Mouse (Mus musculus): ENCODE results near the gene Mfap1a.
A peak's percentile ranks its signal among the peaks of the same experiment; 100 is the strongest.
"Not testable (repeated sequence)": the region's sequence is repeated elsewhere in the genome, so short reads cannot be mapped to it uniquely, and the experiment has no call there.

Gene Mfap1a

DNA sequence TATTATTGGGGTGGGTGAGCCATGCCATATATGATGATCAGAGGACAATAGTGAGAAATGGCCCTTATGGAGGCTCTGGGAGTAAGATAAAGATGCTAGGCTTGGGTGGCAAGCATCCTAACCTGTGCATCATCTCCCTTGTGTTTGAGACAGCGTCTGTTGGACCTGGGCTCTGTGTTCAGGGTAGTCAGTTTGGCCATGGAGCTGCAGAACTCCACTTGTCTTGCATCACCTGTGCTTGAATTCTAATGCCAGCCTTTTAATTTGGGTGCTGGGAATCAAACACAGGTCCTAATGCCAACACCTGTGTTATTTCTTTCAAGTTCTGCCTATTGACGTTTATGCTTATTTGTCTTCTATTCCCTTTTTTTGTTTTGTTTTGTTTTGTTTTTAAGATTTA, 31.2 kb downstream of the Mfap1a start:
- not testable (repeated sequence) for DNase-seq (ENCODE audit: low read depth, low spot score)

DNA sequence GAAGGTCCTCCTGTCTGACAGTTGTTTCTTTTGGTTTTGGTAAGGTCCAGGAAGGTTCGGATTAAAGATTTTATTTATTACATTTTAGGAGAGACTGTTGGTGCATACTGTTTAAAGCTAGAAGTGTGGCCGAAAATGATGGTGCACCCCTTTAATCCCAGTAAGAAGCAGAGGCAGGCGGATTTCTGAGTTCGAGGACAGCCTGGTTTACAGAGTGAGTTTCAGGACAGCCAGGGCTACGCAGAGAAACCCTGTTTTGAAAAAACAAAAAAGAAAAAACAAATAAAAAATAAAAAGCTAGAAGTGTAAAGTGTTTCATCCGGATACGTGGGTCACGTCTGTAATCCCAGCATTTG, 32.3 kb downstream of the Mfap1a start:
- no peak for DNase-seq (ENCODE audit: low read depth, low spot score)

DNA sequence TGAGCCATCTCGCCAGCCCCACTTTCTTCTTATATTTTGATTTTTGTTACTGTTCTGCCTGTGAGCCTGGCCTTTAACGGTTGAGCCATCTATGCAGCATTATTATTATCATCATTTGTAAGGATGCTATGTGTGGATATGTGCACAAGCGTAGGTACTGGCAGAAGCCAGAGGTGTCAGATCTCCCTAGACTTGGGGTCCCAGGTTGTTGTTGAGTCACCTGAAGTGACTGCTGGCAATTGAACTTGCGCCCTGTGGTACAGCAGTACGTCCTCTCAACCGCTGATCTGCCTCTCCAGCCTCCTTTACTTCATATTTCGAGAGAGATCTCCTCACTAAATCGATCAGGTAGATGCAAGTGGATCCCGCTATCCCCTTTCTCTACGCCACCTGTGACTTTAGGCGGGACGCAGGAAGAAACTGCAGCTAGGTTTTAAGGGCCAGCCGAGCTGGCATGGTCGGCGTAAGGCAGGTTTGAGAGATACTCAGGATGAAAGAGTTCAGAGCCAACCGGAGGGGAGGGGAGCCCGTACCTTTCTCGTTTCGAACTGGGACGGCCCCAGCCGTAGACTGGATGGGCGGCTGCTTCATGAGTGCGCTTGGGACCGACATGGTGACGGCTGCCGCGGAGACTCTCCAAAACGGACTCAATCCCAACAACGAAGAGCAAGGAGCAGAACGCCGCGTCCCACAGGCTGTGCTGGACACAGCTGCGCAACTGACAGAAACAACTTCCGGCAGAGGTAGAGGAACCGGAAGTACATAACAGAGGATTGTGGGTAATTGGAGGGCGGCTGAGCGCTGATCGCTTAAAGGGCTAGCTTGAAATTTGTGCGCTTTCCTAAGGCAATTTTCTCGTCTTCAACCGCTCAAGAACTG, 32.9 kb downstream of the Mfap1a start, which contains the start of gene Mfap1b:
Mfap1b (minus strand) TSS at position 767 of the 879 bp plus-strand sequence.
- DNase-seq (ENCODE audit: low read depth, low spot score) = peak; percentile 89

DNA sequence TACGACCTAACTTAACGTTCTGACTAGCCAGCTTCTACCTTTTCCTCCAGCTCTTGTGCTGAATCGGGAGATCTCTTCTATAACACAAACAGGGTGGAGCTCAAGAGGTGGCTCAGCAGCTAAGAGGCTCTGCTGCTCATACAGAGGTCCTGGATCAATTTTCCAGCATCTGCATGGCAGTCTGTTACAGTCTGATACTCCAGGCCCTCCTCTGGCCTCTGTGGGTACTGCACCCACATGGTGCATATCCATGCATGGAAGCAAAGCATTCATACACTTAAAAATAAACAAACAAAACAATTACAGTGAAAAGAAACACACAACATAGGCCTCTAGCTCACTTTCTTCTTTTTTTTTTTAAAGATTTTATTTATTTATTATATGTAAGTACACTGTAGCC, 33.7 kb downstream of the Mfap1a start:
- not testable (repeated sequence) for DNase-seq (ENCODE audit: low read depth, low spot score)

DNA sequence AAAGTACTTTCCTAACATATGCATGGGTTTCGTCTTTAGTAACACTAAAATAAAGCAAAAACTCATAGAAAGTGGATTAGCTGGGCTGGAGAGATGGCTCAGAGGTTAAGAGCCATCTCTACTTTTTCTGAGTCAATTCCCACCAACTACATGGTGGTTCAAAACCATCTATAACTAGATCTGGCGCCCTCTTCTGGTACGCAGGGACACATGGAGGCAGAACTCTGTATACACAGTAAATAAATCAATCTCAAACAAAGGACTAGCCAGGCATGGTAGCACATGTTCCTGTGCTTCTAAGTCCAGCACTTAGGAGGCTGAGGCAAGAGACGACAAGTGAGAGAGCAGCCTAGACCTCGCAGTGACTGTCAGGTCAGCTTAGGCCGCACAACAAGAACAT, 37.5 kb downstream of the Mfap1a start:
- not testable (repeated sequence) for DNase-seq (ENCODE audit: low read depth, low spot score)

DNA sequence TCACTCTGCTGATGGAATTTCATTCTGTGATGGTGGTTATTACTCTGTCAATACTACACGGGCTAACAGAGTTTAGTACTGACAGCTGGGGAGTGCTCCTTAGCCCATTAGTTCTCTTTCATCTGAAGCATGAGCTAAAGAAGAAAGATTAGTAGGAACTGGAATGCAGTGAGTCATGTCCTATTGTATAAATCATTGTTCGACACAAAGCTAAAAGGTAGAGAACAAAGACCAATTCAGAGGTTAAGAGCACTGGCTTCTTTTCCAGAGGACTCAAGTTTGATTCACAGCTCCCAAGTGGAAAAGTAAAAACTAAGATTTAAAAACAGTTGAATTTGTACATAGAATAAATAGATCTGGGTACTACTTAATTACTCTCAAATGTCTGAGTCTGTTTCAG, 46.4 kb downstream of the Mfap1a start:
- DNase-seq (ENCODE audit: low read depth, low spot score) = no peak

DNA sequence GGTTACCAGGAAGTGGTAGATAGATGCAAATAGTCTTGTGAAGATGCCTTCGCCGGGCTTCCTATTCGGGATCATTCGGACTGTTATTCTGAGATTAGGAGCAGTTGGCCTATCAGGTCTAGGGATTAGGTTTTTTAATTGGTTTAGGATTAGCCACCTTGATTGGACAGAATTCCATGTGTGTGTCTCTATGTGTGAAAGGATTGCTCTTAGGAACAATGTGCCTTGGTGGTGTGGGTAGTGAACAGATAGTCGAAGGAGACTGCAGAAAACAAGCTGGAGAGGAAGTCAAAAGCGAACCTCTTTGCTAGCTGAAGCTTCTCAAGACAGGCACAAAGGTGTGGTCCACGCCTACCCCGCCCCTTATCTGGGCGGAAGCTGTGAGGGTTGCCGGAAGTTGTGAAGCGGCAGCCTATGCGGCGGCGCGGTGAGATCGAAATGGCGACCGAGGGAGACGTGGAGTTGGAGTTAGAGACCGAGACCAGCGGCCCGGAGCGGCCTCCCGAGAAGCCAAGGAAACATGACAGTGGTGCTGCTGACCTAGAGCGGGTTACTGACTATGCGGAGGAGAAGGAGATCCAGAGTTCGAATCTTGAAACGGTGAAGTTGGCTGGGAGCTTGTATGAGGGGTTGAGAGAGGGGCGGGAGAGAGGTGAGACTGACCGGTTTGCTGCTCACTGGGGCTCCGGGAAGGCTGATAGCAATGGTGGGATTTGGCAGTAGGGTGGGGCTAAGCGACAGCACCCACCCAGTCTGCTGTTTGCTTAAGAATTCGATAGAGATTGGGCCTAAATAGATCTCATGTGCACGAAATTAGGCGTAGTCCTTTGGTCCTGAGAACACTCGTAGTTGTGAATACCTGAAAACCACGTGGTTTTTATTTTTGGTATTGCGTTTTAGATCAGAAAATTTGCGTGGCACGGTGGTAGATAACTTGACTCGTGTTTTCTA, 49.5 kb downstream of the Mfap1a start, which contains the start of gene Serinc4:
Serinc4 (minus strand) TSS at position 90 of the 951 bp plus-strand sequence.
- peak; percentile 93 for DNase-seq (ENCODE audit: low read depth, low spot score)

DNA sequence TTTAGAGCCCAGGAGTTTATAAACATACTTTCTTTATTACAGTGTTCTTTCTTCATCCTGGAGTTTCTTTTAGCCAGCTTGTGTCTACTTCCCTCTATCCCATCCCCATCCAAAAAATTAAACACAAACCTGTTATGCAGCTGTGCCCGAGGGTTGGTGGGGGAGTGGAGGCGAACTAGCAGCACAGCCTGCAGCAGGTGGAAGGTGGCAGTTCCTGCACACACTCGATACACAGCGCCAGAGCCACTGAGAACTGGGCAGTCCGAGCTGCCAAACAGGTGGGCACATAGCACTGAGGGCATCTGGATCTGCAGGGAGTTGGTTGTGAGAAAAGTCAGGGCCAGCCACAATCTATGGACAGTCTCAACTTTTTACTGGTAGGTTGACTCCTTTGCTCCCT, 50.9 kb downstream of the Mfap1a start:
- no peak for DNase-seq (ENCODE audit: low read depth, low spot score)

DNA sequence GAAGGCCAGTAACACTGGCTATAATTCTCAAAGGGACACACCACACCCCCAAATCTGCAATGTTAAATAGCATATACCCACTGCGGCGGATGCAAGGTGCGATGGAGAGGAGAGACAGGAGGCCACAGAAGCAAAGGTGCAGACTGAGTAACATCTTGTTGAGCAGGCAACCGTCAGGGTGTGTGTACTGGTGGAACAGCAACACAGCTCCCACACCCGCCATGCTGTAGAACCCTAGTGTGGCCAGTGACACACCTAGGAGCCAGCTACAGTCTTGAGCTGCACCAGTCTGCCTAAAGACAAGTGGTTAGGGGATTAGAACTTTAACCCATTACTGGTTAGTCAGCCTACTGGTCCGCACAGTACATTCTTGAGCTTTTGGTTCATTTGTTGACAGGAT, 52.5 kb downstream of the Mfap1a start:
- no peak for DNase-seq (ENCODE audit: low read depth, low spot score)

DNA sequence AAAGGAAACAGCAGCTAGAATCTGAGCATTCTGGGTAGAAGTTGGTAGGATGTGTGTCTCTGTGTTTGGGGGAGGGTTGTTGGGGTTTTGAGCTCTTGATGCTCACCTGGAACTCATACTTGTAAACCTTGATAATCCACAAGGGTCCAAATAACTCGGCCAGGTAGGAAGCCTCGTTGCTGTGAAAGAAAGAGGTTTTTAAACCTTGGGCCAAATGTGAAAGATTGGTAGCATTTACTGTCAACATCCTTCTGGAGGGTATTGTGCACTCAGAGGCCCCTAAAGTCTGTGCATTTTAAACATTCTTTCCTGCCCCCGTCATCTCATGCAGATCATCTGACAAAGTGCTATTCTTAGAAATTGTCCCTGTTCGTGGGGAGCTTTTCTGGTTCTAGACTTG, 53.5 kb downstream of the Mfap1a start, which contains the start of gene Hypk:
Hypk (plus strand) TSS at position 301 of the 400 bp plus-strand sequence.
- DNase-seq (ENCODE audit: low read depth, low spot score) = no peak

DNA sequence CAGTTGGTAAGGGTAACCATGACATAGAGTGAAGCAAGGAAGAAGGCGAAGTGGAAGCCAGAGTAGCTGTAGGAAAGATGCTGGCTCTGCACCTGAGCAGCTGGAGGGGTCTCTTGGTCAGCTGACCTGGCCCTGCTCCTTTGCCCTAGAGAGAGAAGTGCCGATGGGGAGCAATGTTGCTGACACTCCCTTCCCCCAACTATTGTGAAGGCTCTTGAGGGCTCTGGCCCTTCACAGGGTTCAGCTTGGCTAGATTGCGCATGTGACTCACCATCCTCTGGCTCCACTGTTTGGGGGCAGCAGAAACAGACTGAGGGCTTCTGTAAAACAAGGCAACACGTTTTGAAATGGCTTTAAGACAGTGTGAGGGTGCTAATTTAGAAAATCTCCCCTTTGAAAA, 54.1 kb downstream of the Mfap1a start:
- DNase-seq (ENCODE audit: low read depth, low spot score) = no peak

DNA sequence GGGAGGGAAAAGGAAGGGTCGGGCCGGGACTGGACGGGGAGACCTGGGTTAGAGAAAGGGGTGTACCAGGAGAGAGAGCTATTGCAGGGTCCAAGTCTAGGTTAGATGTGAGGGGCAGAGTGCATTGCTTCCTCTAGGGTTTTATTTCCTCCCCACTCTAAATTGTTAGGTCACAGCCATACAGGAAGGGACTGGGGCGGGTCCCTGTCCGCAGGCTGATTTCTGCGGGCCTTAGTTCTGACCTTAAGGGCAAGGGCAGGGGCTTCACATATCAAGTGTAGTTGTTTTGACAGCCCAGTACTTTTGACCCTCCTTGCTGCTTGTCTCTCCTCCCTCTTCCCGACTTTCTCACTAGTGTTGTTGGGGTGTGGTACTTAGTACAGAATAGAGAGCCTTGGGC, 56.4 kb downstream of the Mfap1a start:
- peak; percentile 33 for DNase-seq (ENCODE audit: low read depth, low spot score)

DNA sequence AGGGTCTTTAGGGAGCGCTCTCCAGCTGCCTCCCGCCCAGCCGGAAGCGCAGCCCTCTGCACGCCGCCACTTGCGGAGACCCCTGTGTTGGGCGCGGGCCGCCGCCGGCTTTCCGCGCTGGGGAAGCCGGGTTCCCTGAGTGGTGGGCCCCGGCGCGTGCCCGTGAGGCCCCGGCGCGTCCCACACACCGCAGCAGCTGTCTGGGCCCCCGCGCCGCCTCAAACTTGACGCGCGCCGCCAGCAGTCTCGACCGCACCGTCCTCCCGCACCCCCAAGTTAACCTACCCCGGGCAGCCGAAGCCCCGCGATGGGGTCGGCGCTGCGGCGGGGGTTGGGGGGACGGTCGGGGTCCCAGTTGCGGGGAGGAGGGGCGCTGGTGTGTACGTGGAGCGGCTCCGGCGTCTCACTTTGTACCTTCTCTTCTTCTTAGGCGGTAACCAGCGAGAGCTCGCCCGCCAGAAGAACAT, 56.9 kb downstream of the Mfap1a start:
- no peak for DNase-seq (ENCODE audit: low read depth, low spot score)

DNA sequence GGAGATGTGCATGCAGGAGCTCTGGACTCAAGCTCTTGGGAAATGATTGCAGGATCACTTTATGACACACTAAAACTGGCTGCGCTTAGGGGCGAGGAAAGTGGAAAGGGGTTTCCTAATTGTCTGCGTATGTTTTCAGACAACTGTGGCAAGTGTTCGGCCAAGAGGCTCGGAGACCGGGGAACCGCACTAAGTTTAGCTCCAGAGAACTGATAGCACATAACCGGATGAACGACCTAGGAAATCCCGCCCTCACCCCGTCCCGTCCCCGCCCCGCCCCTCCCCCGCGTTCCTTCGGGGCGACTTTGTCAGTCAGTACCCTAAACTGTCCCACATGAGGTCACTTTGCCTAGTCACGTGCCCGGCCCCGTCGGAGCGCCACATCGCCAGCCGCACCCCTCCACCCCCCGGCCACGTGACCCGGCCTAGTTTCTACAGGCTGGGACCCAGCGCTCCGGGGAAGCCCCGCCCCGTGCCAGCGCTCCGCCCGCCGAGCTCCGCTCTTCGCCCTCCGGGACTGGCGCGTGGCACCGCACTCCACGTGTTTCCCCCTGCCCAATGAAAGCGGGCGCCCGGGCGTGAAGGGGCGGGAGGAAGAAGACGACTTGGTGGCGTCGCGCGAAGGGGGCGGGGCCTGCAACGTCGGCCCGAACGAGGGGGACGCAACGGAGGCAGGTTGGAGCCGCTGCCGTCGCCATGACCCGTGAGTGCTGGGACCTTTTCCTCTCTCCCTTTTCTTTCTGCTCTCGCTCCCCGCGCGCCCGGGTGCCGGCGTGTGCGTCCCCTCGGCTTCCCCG, 57.5 kb downstream of the Mfap1a start, which contains the start of gene Serf2:
Serf2 (plus strand) TSS at position 457 of the 797 bp plus-strand sequence.
- peak; percentile 100 for DNase-seq (ENCODE audit: low read depth, low spot score)

DNA sequence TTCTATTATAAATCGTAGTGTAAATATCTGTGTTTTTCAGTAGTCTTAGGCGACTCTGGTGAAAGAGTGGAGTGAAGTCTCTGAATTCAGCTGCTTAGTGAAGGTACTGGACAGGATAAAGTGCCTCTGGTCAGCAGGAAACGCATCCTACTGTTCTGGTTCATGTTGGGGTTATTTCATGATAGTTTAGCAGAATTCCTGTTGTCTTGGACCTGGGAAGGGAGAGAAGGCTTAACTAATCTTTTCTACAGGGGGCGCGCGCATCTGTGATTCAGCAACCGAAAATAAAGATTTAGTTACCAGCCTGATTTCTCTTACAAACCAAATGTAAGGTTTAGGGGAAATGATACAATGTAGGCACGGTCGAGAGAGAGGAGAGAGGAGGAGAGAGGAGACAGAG, 58.3 kb downstream of the Mfap1a start:
- DNase-seq (ENCODE audit: low read depth, low spot score) = no peak

DNA sequence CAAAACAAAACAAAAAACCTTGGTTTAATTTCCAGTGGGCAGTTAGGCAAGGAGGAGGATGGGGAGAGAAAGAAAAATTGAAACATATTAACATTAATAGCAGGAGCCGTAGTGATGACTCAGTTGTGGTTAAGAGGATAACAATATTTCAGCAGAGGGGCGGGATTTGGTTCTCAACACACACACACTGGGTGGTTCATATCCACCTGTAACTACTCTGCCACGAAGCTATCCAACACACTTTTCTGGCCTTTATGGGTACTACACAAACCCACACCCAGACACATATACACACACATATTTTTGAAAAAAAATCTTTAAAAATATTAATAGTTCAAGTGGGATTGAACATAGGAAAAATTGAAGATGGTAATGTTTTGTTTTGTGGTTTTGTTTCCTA, 59.5 kb downstream of the Mfap1a start:
- peak; percentile 29 for DNase-seq (ENCODE audit: low read depth, low spot score)

DNA sequence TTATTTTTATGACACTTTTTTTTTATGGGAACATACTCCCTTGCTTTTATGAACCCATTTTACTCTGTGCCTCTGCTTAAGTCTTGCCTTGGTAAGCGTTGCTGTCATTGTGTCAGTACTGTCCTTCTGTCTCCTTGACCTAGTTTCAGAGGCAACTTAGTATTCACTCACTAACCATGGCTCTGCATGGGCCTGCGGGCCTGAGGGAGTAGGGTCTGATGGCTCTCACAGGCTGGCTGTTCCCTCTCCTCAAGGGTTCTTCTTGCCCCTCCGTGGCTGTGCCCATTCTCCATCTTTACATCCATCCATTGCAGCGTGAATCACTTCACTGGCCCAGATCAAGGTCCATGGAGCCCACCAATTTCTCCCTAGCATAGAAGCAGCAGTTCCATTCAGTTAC, 60.0 kb downstream of the Mfap1a start:
- DNase-seq (ENCODE audit: low read depth, low spot score) = no peak

DNA sequence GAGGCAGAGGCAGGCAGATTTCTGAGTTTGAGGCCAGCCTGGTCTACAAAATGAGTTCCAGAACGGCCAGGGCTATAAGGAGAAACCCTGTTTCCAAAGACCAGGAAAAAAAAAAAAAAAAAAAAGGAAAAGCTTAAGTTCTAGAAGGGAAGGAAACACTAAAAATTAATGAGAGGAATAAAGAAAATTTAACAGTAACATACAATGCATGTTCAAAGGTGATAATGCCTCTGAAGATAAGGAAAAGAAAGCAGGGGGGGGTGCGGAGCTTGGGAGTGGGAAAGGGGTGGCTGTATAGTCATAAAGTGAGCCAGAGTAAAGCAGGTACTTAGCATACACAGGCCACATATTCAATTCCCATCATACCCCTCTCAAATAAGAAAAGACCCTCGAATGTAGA, 61.3 kb downstream of the Mfap1a start:
- DNase-seq (ENCODE audit: low read depth, low spot score) = no peak

DNA sequence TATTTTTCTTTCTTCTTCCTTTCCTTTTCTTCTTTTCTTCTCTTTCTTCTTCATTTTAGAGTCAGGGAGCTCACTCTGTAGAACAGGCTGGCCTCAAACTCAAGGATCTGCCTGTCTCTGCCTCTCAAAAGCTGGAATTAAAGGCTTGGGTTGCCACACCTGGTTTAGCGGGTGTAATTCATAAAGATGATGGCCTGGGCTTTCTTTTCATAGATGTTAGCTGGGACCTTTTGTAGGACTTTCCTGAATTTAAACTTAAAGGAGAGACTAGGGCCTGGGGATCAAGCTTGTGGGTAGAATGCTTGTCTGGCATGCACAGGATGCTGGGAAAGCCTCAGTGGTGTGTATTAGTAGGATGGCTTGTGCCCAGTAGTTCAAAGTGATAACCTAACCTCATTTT, 62.3 kb downstream of the Mfap1a start, which contains the start of gene Ell3:
Ell3 (minus strand) TSS at position 101 of the 400 bp plus-strand sequence.
- DNase-seq (ENCODE audit: low read depth, low spot score) = no peak

DNA sequence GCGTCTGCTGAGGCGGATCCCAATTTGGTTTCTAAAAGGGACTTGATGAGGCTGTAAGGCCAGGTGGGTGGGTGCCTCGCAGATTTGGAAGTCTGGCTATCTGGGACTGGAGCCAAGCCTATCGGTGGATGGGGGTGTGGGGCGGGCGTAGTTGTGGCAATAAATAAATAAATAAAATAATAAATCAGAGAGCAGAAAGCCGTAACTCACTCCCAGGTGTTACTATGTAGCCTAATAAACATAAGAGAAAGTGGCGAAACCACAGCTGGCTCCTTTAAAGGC, 63.5 kb downstream of the Mfap1a start:
- no peak for DNase-seq (ENCODE audit: low read depth, low spot score)

Data from CD4-positive helper T cell, adult 2 months (primary cell).